Mouse (Mus musculus) cerebellum, adult 2 months (tissue): ENCODE measurements around the gene Kcnj8.

Experiments
- CTCF ChIP-seq: fragments of 200-500 bp; IDR thresholded peaks from 2 replicates; pipeline ENCODE4 v1.5.1; 2011; ENCODE audit warnings: low read depth, mild to moderate bottlenecking, control low read depth, low read length, moderate library complexity, borderline replicate concordance; ENCODE audit not compliant: insufficient read depth
- POLR2A ChIP-seq: fragments of 200-500 bp; IDR thresholded peaks from 2 replicates; pipeline ENCODE4 v1.6.1; 2011; ENCODE audit warnings: low read length, control low read depth, borderline replicate concordance; ENCODE audit not compliant: insufficient read depth

GRCm38 (mm10) chr6:142571055-142571618 lies at the start of gene Kcnj8:
- no peak for TF ChIP-seq POLR2A
- TF ChIP-seq CTCF = no peak
